Mouse (Mus musculus) intestine, postnatal 0 days (tissue): ENCODE measurements at regions not wholly inside any gene's neighbourhood (a gene's known extent, or its start where the extent isn't known, plus 50 kb on each side); places are given as distances from the start of the nearest gene placed in this dataset.

ENCODE experiments used
- ATAC-seq: fragments of 200-750 bp; cut with Nextera tagmentation; 2 replicates; pipeline ENCODE4 v1.8.0; 2017; ENCODE audit warnings: mild to moderate bottlenecking, moderate TSS enrichment, moderate library complexity
- H3K27ac ChIP-seq: fragments of 300-500 bp; sonication (generic); 2 replicates; pipeline ENCODE4 v1.5.1; 2014; ENCODE audit warnings: mild to moderate bottlenecking, low read depth, low read length, moderate library complexity
- H3K27me3 ChIP-seq: fragments of 300-500 bp; sonication (generic); replicated peaks from 2 replicates; pipeline ENCODE4 v1.6.1; 2014; ENCODE audit warnings: low read length, mixed read lengths; ENCODE audit not compliant: control insufficient read depth, insufficient read depth
- H3K36me3 ChIP-seq: fragments of 300-500 bp; sonication (generic); 2 replicates; pipeline ENCODE4 v1.6.1; 2014; ENCODE audit warnings: mild to moderate bottlenecking, moderate library complexity; ENCODE audit not compliant: control insufficient read depth, insufficient read depth
- H3K4me1 ChIP-seq: fragments of 300-500 bp; sonication (generic); replicated peaks from 2 replicates; pipeline ENCODE4 v1.6.1; 2014; ENCODE audit warnings: antibody characterized with exemption, low read length, mixed read lengths; ENCODE audit not compliant: control insufficient read depth, insufficient read depth
- H3K4me2 ChIP-seq: fragments of 300-500 bp; sonication (generic); replicated peaks from 2 replicates; pipeline ENCODE4 v1.6.1; 2014; ENCODE audit warnings: low read depth, mild to moderate bottlenecking, moderate library complexity
- H3K4me3 ChIP-seq: fragments of 300-500 bp; sonication (generic); 2 replicates; pipeline ENCODE4 v1.5.1; 2014; ENCODE audit warnings: low read depth, low read length
- H3K9ac ChIP-seq: fragments of 300-500 bp; sonication (generic); 2 replicates; pipeline ENCODE4 v1.6.1; 2014; ENCODE audit warnings: mild to moderate bottlenecking, low read depth, low read length
- H3K9me3 ChIP-seq: fragments of 300-500 bp; sonication (generic); 2 replicates; pipeline ENCODE4 v1.6.1; 2016; ENCODE audit warnings: mixed run types; ENCODE audit not compliant: control insufficient read depth
- CTCF ChIP-seq: sonication (generic); IDR thresholded peaks from 2 replicates; pipeline ENCODE4 v1.5.1; 2016; ENCODE audit warnings: low read depth, mild to moderate bottlenecking, control low read depth, antibody characterized with exemption, moderate library complexity
- WGBS: fragments of 180-500 bp; shearing (Covaris S2); extraction: QIAGEN DNeasy Blood & Tissue Kit; methylation state at CpG from one replicate; pipeline ENCODE4 v1.1.7; 2014; 5-methylcytosine and 5-hydroxymethylcytosine counted together

GRCm38 (mm10) chr14:72807286-72807685 lies 97.5 kb upstream of the Fndc3a start:
- H3K4me3 ChIP-seq, result no peak overlapping the region
- no peaks in the 10 kb centered on the region for H3K9me3 ChIP-seq
- no peak overlapping the region for H3K9ac ChIP-seq
- WGBS, result 83% methylated on average over 7 of the region's 7 CpGs
- ATAC-seq, result no peak
- no peak for TF ChIP-seq CTCF
- no peaks in the 10 kb centered on the region for H3K4me1 ChIP-seq
- no peak overlapping the region for H3K4me2 ChIP-seq
- H3K36me3 ChIP-seq, result no peaks in the 10 kb centered on the region
- no peak overlapping the region for H3K27ac ChIP-seq
- H3K27me3 ChIP-seq, result no peaks in the 10 kb centered on the region

DNA sequence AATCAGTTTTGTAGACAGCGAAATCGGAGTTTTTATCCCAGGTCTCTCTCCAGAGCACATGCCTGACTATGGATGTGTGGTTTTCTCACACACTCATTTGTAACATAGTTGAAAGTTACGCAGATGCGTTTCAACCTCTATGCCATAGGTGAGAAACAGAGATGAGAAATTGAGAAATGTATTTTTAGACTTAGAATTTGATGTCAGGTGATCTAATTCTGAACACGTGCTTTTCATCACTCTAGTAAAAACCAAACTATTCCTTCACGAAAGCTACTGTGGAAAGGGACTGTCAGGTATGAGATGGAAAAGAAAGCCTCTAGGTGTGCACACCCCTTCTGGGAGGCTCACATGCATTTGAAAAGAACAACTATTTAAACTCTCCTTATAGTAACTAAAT lies 96.8 kb upstream of the Fndc3a start:
- no peak for ATAC-seq
- no peaks in the 10 kb centered on the region for H3K4me1 ChIP-seq
- no peak overlapping the region for H3K9ac ChIP-seq
- WGBS, result 96% methylated on average over 6 of the region's 6 CpGs
- H3K36me3 ChIP-seq, result no peaks in the 10 kb centered on the region
- H3K27ac ChIP-seq, result no peak overlapping the region
- no peak overlapping the region for H3K4me2 ChIP-seq
- no peak overlapping the region for H3K4me3 ChIP-seq
- no peak for TF ChIP-seq CTCF
- H3K27me3 ChIP-seq, result no peaks in the 10 kb centered on the region
- H3K9me3 ChIP-seq, result no peaks in the 10 kb centered on the region

- Histone ChIP-seq H3K4me2 (no peak overlapping the region), H3K9me3 (no peaks in the 10 kb centered on the region), H3K4me3 (no peak overlapping the region), H3K27ac (no peak overlapping the region), H3K9ac (no peak overlapping the region), H3K27me3 (no peaks in the 10 kb centered on the region), H3K4me1 (no peaks in the 10 kb centered on the region), H3K36me3 (no peaks in the 10 kb centered on the region)
- no peak for ATAC-seq
- TF ChIP-seq CTCF, result no peak
Observed at GRCm38 (mm10) chr14:72803579-72803978, 93.8 kb upstream of the Fndc3a start.

DNA sequence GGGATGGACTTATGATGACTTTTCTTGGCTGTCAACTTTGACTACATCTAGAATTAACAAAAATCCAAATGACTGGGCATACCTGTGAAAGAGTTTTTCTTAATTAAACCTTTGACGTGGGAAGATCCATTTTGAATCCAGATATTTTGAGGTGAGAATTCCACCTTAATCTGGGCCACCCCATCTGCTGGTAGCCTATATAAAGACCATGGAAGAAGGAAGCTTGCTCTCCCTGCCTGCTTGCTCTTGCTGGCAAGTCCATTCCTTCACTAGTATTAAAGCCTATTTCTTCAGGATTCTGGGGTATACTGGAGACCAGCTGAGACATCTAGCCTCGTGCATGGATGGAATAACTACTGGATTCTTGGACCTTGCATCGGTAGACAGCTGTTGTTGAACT lies 80.9 kb upstream of the Fndc3a start:
- TF ChIP-seq CTCF, result no peak
- Histone ChIP-seq H3K4me3 (no peak overlapping the region), H3K4me1 (no peaks in the 10 kb centered on the region), H3K4me2 (no peak overlapping the region), H3K9ac (no peak overlapping the region), H3K9me3 (no peaks in the 10 kb centered on the region), H3K36me3 (no peaks in the 10 kb centered on the region), H3K27me3 (no peaks in the 10 kb centered on the region), H3K27ac (no peak overlapping the region)
- WGBS, result 80% methylated on average over 3 of the region's 3 CpGs
- no peak for ATAC-seq

- H3K27ac ChIP-seq, result no peak overlapping the region
- no peaks in the 10 kb centered on the region for H3K36me3 ChIP-seq
- WGBS, result 92% methylated on average over 3 of the region's 3 CpGs
- TF ChIP-seq CTCF, result no peak
- H3K9me3 ChIP-seq, result no peaks in the 10 kb centered on the region
- no peaks in the 10 kb centered on the region for H3K27me3 ChIP-seq
- no peak overlapping the region for H3K4me2 ChIP-seq
- no peak overlapping the region for H3K9ac ChIP-seq
- ATAC-seq, result no peak
- no peaks in the 10 kb centered on the region for H3K4me1 ChIP-seq
- no peak overlapping the region for H3K4me3 ChIP-seq
Observed at GRCm38 (mm10) chr14:72786929-72787328, 77.1 kb upstream of the Fndc3a start.

DNA sequence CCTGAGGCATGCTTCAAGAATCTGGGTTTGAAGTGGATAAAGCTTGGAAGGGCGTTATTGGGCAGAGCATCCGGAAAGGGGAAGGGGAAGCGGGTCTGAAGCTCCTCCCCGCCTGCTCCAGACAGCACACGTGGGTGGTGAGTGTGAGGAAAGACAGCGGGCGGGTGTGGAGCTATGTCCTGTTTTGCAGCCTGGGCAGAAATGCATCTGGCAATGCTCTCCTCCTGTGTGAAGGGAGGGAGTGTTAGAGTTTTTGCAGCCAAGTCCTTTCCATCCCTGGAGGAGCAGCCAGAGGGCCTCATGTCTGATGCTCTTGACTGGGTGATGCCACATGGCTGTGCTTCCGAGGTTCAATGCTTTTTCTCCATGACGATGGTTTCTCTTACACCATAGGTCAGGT lies 73.4 kb upstream of the Fndc3a start:
- WGBS, result 52% methylated on average over 9 of the region's 9 CpGs
- Histone ChIP-seq H3K27ac (no peak overlapping the region), H3K9me3 (no peaks in the 10 kb centered on the region), H3K4me1 (no peaks in the 10 kb centered on the region), H3K4me2 (no peak overlapping the region), H3K27me3 (no peaks in the 10 kb centered on the region), H3K4me3 (no peak overlapping the region), H3K36me3 (no peaks in the 10 kb centered on the region), H3K9ac (no peak overlapping the region)
- 0 out of 2 replicates have a peak, but pooled peaks have one; percentile 33 for ATAC-seq
- 0 out of 2 replicates have a peak, but pooled peaks have one; percentile 27 for TF ChIP-seq CTCF

DNA sequence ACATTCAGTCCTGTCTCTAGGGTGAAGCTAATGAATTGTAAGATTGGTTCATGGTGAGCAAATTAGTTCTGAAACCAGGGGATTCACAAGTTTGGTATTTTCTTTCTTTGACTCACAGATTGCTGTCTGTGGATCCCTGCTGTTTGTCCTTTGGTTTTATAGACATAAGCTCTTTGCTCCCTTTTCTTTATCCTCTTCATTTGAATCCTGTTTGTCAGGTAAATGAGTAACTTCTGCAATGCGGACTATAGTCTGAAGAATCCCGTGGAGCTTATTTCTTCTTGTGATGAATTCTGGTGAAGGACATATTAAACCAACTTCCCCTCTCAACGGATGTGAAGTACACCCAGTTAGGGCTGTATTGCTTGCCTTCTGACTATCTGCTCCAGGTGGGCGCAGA lies 69.6 kb upstream of the Fndc3a start:
- Histone ChIP-seq H3K9ac (no peak overlapping the region), H3K27me3 (no peaks in the 10 kb centered on the region), H3K27ac (no peak overlapping the region), H3K4me2 (no peak overlapping the region), H3K36me3 (no peaks in the 10 kb centered on the region), H3K9me3 (no peaks in the 10 kb centered on the region), H3K4me1 (no peaks in the 10 kb centered on the region), H3K4me3 (no peak overlapping the region)
- 54% methylated on average over 4 of the region's 4 CpGs for WGBS
- no peak for ATAC-seq
- no peak for TF ChIP-seq CTCF
